Mouse (Mus musculus): Measurements from ENCODE around the gene Gm10577.

The Gm10577 gene

DNA sequence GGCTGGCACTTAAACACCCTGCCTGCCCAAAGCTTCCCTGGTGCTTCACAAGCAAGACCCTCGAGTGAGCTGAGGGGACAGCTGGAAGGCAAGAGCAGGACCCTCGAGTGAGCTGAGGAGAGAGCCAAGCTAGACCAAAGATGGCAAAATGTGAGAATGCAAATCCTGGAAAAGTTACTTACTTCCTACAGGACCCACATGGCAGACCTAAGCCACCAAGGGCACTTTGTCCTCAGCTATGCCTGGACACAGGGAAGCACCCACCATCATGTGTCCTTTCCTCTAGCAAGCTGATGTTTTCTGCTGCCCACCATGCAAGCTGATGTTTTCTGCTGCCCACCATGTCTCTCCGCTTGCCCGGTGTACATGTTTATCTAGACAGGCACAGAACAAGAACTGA lies at the start of gene Gm10577:
Gene Gm10577 (minus strand): TSS at position 101 of the 400 bp plus-strand sequence.
- no peak for DNase-seq (ENCODE audit: low spot score in 2 of 2)

DNA sequence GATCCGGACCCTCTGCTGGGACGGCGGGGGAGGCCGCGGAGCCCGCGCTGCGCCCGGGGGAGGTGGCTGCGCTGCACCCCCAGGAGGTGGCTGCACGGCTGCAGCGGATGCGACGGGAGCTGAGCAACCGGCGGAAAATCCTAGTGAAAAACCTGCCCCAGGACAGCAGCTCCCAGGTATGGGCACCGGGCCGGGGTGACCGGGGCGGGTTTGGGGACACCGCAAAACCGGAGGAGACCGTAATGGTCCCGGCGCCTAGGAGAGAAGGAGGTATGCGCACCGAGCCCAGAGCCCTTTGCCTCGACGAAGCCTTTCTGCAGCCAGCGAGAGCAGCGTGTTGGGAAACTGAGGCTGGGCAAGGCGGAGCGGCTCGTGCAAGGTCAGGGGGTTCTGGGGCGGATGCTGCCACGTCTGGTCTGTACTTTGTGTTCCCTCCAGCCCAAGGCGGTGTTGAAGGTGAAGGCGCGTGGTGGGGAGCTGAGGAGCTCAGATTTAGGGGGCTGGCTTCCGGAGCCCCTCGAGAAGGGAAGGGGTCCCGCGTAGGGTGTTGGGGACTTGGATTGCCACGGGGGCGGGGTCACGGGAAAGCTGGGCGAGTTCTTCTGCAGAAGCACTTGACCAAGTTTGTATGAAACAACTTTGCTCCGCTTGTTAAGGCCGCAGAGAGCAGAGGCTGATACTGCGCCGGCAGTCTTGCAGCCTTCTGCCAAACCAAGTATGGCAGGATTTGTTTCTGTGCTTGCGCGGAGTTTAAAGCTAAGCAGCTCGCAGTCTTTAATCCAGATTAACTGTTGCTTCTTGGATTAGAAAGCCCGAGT lies 48.9 kb upstream of the Gm10577 start:
- DNase-seq (ENCODE audit: low spot score in 2 of 2) = peak in 1 of 2 experiments; percentile 12

DNA sequence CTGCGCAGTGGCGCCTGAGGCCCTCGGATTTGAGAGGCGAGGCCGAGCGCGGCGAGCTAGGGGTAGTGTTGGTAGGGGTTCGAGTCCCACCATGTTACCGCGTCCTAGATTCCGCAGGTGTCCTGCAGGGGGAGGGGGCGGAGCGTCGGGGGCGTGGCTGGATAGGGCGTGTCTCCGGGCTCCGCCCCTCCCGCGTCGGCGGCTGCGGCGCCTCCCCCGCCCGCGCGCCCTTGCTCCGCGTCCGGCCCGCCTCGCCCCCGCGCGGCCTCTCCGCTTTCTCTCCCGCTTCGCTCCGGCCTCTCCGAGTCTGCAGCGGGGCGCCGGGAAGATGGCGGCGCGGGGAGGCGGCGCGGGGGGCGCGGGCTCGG lies 48.3 kb upstream of the Gm10577 start, which contains the start of gene Raver2:
Gene Raver2 (plus strand): TSS at position 198 of the 368 bp plus-strand sequence.
- peak; percentile 17 to 67 for DNase-seq (ENCODE audit: low spot score in 2 of 2)

DNA sequence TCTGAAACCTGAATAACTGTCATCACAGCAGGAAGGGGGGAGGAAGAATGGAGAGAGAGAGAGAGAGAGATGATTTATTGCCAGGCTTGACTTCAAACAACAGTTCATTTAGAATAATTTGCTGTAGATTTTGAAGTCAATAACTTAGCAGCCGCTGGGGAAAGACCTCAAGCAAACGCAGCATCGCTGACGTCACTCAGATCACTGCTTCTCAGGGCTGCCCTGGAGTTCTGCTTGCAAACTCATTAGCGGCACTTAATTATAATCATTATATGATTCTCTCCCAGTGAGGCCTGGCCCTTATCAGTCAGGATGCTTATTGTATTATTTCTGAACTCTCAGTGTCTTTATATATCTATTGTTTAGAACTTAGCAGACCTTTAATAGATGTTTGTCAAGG lies 45.9 kb upstream of the Gm10577 start:
- no peak for DNase-seq (ENCODE audit: low spot score in 2 of 2)

DNA sequence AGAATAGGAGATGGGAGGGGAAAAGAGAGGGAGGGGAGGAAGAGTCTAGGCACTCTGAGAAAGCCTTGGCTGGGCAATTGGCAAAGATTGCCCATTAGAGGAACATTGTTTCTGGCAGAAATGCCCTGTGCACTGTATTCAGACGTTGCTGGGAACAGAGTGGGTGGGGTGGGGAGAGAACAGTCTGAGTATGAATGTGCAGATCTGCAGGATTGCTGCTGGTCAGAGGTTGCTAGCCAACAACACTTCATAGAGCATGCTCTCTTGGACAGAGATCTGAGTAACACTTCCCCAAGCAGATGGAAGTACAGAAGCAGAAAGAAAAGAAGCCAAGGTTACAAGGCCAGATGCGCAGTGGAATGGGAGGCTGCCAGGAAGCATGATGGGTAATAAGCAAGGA lies 41.6 kb upstream of the Gm10577 start:
- no peak for DNase-seq (ENCODE audit: low spot score in 2 of 2)

DNA sequence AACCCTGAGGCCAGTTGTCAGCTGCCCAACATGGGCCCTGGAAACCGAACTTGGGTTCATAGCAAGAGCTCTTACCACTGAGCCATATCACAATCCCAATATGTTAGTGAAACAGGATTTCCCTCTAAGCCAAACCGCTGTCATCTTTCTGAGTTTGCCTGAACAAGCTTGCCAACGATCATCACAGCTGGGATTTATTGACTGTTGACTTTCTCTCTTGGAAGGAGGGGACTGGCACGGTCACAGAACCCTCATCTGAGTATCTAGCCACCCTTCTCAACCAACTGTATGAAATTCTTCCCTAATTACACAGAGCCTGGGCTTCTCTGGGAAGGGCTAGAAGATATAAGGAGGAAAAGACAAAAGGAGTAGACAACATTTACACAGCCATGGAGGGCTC lies 26.1 kb upstream of the Gm10577 start:
- DNase-seq (ENCODE audit: low spot score in 2 of 2) = no peak

DNA sequence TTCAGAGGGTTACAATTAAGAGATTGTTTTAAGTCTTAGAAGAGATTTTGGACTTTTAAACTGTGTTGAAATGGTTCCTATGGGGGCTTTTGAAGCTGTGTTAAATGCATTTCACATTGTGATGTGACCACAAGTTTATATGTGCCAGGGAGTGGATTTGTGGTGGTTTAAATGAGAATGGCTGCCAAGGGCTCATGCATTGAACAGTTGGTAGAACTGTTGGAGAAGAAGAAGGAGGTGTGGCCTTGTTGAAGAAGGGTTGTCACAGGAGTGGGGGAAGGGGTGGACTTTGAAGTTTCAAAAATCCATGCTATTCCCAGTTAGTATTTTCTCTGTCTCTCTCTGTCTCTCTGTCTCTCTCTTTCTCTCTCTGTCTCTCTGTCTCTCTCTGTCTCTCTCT lies 23.7 kb upstream of the Gm10577 start:
- no peak for DNase-seq (ENCODE audit: low spot score in 2 of 2)

DNA sequence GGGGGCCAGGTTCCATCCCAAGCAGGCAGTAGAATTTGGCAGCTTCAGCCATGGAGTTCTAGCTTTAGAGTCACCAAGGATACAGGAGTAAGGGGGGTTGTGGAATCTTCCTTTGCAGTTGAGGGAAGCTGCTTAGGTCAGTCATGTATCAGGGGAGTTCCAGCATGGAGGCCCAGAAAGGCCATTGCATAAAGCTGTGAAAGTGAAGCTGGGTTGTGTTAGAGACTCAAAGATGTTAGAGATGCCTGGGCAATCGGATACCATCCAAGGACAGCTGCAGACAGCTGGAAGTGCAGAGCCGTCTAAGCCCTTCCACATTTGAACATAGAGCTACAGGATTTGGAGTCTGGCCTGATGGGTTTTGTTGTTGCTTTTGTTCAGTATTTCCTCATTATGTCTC lies 23.2 kb upstream of the Gm10577 start:
- DNase-seq (ENCODE audit: low spot score in 2 of 2) = no peak

DNA sequence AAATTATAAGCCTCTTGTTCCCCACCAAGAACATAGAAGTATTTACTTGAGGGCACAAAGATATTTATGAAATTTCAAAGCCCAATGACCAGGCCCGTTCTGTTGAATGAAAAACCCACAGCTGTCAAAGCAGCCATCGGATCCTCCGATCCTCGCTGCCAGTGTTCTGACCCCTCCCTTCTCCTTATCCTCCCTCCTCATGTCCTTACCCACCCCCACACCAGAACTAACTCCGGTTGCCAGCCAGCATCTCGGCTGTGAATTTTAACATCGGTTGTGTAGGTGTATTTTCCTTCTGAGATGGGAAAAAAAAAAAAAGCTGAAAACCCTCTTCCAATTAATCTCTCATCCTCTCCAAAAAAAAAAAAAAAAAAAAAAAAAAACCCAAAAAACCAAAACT lies 16.7 kb upstream of the Gm10577 start:
- DNase-seq (ENCODE audit: low spot score in 2 of 2) = no peak

DNA sequence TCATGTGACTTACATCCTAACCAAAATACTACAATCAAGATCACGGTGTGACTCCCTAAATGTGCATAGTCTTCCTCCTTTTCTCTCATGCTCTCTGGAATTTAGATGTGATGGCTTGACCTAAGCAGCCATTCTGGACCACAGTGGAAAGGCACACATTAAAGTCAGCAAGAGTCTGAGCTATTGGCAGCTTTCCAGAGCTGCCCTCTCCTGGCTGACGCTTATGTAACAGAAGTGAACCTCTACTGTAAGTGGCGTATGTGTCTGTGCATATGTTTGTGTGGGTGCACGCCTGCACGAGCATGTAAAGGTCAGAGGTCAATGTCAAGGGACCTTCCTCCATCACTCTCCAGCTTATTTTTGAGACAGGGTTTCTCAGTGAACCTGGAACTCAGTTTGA lies 14.6 kb upstream of the Gm10577 start:
- no peak for DNase-seq (ENCODE audit: low spot score in 2 of 2)

DNA sequence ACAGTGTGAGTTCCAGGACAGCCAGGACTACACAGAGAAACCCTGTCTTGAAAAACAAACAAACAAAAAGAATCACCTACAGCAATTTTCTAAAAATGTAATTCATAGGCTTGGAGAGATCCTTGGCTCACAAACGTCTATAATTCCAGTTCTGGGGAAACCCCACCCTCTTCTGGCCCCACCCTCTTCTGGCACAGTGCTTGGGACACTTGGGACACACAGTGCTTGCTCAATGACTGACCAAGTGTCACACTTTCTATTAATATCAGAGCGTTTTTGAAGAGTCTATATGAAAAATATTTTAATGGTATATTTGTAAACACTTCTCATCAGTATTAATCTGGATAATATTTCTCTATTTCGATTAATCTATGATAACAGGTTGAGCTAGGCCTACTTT lies 12.6 kb upstream of the Gm10577 start:
- no peak for DNase-seq (ENCODE audit: low spot score in 2 of 2)

DNA sequence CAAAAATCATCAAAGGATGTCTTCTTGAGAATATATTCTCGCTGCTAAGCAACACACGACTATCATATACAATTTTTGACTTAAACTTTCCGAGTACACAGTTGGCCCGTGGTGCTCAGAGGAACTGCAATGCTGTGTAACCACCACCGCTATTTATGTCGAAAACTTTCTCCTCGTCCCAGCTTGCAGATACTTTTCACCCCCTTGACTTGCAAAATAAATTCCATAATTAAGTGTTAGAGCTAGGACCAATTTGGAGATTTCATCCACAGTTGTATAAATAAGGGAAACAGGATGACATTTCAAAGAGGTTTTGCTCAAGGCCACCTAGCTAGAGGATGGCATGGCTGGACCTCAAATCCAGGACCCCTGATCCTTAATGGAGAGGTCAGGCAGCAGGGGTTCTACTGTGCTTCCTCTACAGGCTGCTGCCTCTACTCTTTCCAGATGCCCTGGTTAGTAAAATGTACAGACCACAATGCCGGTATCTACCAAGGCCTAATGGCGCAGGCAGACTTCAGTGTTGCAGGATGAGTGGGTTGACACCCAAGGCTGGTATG lies 7.4 kb upstream of the Gm10577 start:
- DNase-seq (ENCODE audit: low spot score in 2 of 2) = no peak

DNA sequence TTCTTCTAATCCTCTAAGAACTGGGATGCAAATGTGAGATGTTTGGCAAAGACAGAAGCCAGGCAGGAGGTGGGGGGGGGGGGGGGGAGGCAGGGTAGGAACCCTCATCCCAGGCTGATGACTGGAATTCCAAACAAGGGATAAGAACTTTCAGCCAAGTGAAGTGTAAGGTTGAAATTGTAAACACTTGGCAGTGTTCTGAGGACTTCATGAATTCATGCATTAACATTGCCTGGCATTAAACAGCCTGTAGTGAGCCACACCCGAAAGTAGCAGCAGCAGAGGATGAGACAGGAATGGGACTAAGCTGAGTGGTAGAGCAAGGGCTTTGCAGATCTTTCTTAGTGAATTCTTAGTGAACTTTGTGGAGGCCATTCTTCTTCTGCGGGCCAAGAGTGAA lies 6.5 kb upstream of the Gm10577 start:
- DNase-seq (ENCODE audit: low spot score in 2 of 2) = no peak

DNA sequence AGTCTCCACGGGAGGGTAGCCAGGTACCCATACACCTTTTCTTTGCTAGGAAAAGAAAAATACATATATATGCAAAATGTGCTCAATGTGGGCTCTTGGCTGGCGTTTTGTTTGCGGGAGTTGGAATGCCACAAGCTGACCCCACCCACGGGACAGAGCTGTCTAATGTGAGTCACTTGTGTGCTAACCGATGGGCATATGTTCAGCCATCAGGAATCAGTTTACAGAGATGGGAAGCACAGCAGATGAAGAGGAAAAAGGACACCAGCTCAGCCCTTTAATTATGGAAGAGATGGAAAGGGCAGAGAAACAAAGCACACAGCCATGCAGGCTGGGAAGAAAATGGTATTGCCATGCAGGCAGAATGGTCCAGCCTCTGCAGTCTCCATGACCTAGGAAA lies 6.1 kb upstream of the Gm10577 start:
- DNase-seq (ENCODE audit: low spot score in 2 of 2) = no peak

DNA sequence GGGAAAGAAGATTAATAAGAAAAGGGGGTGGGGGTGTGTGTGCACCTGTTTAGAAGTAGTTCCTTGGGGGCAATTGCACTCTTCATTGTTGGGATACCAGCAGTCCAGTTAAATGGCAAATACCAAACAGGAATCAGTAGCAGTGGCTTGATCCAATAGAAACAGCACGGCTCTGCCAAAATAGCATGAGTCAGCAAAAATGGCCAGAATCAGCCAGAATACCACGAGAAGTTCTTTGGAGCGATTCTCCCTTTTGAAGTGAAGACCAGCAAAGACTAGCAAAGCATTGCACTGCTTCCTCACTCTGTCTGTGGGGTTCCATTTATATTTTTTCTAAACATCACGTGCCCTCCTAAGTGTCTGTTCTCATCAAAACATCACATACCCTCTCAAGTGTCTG lies 2.7 kb downstream of the Gm10577 start:
- DNase-seq (ENCODE audit: low spot score in 2 of 2) = no peak

DNA sequence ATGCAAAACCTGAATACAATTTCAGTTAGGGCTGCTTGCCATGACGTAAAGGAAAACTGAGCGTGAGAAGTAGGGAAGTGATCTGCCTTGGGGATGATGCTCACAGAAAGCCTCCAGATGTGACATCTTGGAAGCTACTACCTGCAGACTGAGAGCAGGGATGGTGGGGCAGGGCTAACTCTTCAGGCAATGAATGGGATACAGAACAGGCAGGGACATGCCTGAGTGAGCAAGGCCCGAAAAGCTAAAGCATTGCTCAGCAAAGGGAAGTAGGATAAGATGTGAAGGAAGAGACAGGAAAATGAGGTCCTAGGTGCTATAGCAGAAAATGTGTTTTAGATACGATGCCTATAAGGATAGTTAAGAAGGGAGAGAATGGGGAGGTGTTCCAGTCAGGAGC lies 11.4 kb downstream of the Gm10577 start:
- DNase-seq (ENCODE audit: low spot score in 2 of 2) = no peak

DNA sequence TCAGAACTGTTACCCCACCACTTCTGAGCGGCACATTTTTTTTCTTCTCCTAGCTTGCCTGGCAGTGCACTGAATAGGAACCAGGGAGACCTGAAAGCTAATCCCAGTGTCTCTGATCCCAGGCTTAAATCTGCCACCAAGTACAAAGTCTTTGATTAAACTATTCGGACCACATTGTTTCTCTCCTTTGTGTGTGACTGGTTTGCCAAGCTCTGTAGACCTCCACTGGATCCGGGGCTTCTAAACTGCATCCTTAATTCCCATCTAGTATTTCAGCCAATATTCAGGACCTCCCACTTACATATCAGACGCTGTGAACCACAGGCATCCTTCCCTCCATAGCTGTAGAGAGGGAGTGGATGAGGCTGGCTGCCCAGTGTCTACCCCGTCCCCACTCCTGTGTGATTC lies 12.1 kb downstream of the Gm10577 start:
- no peak for DNase-seq (ENCODE audit: low spot score in 2 of 2)

DNA sequence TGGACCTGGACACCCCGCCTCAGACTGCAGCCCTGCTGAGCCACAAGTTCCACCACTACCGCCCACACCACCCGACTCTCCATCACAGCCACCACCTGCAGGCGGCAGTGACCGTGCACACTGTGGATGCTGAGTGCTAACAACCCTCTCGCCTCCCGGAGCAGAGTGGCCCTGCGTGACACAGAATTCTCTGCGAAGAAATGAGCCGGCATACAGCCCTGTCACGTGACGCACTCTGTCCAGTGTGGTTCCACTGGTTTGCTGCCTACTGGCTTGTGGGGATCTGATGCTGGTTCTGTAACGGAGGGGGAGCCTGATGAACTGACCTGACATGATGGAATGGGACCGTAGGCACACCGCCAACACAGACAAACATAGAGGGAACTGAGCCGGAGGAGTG lies 17.5 kb downstream of the Gm10577 start:
- DNase-seq (ENCODE audit: low spot score in 2 of 2) = no peak

DNA sequence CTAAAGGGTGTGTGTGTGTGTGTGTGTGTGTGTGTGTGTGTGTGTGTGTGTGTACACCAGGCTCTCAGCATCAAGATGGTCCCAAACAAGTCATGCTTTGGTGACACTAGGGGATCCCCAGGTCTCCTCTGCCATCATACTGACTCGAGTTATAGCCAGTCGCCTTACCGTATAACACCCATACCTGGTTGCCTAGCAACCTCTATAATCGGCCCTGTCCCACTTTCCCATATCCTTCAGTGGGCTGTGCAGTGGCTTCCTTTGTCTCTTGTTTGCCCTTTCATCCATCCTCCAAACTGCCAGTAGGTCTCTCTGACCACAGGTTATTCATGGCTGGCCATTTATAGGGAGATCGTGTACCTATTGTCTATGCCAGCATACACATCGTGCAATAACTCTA lies 19.4 kb downstream of the Gm10577 start:
- no peak for DNase-seq (ENCODE audit: low spot score in 2 of 2)

DNA sequence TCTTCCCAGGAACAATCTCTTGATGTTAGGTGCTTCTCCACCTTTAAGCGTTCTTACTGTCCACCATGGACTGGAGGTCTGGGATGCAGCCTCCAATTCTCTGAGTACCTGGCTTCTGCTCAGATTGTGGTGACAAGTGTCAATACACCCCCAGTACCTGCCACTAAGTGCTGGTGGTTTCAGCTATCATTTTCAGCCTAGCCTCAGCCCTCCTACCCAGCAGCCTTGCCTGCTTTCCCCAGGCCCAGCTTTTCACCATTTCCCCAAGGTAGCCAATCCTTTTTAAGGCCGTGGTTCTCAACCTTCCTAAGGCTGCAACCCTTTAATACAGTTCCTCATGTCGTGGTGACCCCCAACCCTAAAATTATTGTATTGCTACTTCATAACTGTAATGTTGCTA lies 19.9 kb downstream of the Gm10577 start:
- no peak for DNase-seq (ENCODE audit: low spot score in 2 of 2)

DNA sequence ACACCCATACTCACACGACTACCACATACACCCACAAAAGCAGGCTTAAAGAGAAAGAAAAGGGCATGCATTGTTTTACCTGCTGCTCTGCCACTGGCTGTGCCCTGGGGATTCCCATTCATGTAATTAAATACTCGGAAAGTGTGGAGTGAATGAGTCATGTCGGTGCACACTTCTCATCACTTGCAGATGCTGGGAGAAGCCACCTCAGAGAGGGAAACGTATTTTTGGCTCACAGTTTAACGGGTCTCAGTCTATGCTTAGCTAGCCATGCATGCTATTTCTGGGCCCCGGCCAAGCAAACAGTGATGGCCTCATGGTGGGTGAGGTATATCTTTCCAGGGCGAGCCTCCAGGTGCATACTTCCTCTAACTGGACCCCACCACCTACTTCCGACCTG lies 21.6 kb downstream of the Gm10577 start:
- DNase-seq (ENCODE audit: low spot score in 2 of 2) = no peak

DNA sequence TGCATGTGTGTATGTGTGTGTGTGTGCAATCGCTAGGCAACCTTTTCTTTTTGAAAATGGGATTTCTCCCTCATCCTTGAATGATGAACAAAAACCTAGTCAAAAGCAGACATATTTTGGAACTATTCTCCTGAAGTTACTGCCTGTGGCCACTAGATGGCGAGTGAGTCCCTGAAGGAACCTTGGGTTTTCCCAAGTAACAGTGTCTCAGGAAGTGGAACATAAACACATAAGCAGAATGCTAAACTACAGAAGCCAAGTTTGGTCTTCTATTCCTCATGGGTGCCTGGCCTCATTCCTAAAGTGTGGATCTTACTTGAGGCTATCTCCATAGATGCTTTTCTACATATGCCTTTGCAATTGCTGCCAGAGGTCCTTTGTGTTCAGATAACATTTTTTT lies 22.4 kb downstream of the Gm10577 start:
- DNase-seq (ENCODE audit: low spot score in 2 of 2) = no peak

DNA sequence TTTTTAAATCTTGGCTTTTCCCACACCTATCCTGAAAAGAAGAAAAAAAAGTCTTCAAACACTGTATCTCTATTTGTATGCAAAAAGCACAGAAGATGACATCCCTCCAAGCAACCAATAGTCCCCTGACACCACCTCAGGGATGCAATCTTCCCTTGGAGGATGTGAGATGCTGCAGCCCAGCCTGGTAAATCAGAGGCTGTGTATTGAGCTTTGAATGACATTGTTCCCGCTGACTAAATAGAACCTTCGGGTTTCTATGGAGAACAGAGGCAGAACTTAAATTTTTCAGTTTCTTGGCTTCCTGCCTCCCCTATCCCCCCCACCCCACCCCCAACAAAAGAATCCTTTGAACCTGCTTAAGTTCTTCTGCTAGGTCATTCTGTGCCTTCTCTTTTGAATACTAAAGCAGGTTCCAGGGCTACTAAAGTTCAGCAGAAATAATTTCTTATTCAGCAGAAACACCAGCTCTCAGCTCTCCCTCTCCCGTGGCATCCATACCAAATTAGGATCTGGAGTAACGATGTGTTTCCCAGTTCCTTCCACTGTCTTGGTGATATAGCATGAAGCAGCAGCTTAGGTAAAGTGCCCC lies 24.3 kb downstream of the Gm10577 start:
- no peak for DNase-seq (ENCODE audit: low spot score in 2 of 2)

Data from spleen, postnatal 4 days (tissue).